Mouse (Mus musculus): ENCODE results near the gene Rrh. TPM values are rescaled to one million over a fixed set of nuclear protein-coding genes. Genes with fewer than 3 reads are reported as not detected.

Rrh gene
- total and polyA plus RNA-seq, 2 experiments from 2014 or later = 0.11 TPM; not detected in 1

DNA sequence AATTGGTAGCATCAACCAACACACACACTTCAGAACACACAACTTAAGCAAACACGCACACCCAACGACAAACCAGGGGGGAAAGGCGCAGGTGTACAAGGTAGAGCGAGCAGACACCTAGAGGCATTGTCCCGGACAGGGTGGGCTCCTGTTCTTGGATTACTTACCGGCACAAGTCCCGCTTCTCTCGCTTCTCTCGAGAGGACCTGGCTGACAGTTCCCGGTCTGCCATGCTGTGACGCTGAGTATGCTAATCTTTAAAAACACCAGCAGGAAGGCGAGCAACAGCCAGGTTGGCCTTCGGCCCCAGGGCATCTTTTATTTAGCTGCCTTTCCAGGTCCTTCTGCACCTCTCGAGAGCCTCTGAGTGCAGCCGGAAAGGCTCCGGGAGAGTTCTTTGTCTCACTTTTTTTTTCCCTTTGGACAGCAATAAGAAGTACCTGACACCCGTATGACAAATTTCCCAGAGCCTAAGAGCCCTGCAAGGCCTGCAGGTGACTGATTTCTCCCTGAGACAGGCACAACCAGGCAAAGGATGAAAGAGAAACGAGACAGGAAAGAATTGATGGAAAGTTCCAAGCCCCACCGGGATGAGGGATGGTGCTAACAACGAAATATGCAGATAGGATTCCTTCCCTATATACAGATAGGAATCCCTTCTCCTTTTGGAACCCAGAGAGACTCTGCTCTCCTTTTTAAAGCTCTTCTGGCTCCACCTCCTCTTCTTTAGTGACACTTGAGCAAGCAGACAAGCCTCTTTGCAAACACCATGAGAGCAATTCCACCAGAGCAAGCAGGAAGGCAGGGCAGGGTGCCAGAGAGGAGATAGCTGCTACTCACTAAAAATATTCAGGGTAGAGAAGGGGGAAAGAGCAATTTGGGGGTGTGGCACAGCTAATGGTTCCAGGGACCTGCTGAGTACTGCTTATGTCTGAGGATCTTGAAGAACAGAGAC, 67.5 kb downstream of the Rrh start, which contains the start of gene Egf:
TSS of gene Egf (minus strand) at position 667 of the 955 bp plus-strand sequence.
- Histone ChIP-seq H3K27me3 (ENCODE audit: control insufficient read depth, insufficient read depth, low read length) (0 out of 2 replicates have a peak, but pooled peaks cover 4% of the 10 kb centered on the region), H3K9me3 (replicated peaks; ENCODE audit: control insufficient read depth, low read length) (0 out of 2 replicates have a peak, but pooled peaks cover 6% of the 10 kb centered on the region), H3K4me2 (ENCODE audit: low read depth, low read length) (peak within 1 kb of the TSS; percentile 66), H3K36me3 (replicated peaks; ENCODE audit: control insufficient read depth, insufficient read depth, low read length) (no peaks in the 10 kb centered on the region), H3K27ac (ENCODE audit: low read depth) (peak within 1 kb of the TSS; percentile 30; the same call in 1 of the 2 replicates), H3K4me3 (ENCODE audit: low read depth, low read length) (peak within 1 kb of the TSS; percentile 45), H3K4me1 (ENCODE audit: control insufficient read depth, insufficient read depth) (0 out of 2 replicates have a peak, but pooled peaks cover 4% of the 10 kb centered on the region), H3K9ac (replicated peaks; ENCODE audit: low read depth, low read length) (peak within 1 kb of the TSS; percentile 40; the same call in 1 of the 2 replicates)
- peak; percentile 57 for DNase-seq (ENCODE audit: low spot score)
- TF ChIP-seq CTCF (IDR thresholded peaks at IDR 0.05; ENCODE audit: low read depth) (no peak), EP300 (IDR thresholded peaks at IDR 0.05; ENCODE audit: low read depth) (no peak)
- 11% methylated on average over 20 of the region's 20 CpGs for WGBS
- ATAC-seq (ENCODE audit: insufficient read depth, low read depth) = peak; percentile 72

Other genes starting within 250 kb of the Rrh start
- gene Egf, start 67.3 kb downstream of the Rrh start, total RNA-seq (2014; rRNA removed; ENCODE audit: low replicate concordance) = 2.6 and 12.4 TPM in 2 replicates
- gene Egf, start 67.3 kb downstream of the Rrh start, polyA plus RNA-seq (2015; fragmentation: Nextera tagmentation; extraction: Ambion mirVana) = 1.9 and 2.4 TPM in 2 replicates
- gene Lrit3, start 18.6 kb downstream of the Rrh start, total RNA-seq (2014; rRNA removed; ENCODE audit: low replicate concordance) = not detected in 2 replicates
- gene Lrit3, start 18.6 kb downstream of the Rrh start, polyA plus RNA-seq (2015; fragmentation: Nextera tagmentation; extraction: Ambion mirVana) = not detected in 2 replicates
- gene Gar1, start 8.8 kb upstream of the Rrh start, total RNA-seq (2014; rRNA removed; ENCODE audit: low replicate concordance) = 0.11 and 0.85 TPM in 2 replicates
- 14.7 and 15.6 TPM in 2 replicates for gene Gar1, start 8.8 kb upstream of the Rrh start, polyA plus RNA-seq (2015; fragmentation: Nextera tagmentation; extraction: Ambion mirVana)
- gene Cfi, start 13.3 kb upstream of the Rrh start, total RNA-seq (2014; rRNA removed; ENCODE audit: low replicate concordance) = 0.27 and 2.4 TPM in 2 replicates
- gene Cfi, start 13.3 kb upstream of the Rrh start, polyA plus RNA-seq (2015; fragmentation: Nextera tagmentation; extraction: Ambion mirVana) = 1.0 TPM in 2 replicates
- 48.7 and 52.2 TPM in 2 replicates for gene Pla2g12a, start 56.0 kb upstream of the Rrh start, total RNA-seq (2014; rRNA removed; ENCODE audit: low replicate concordance)
- gene Pla2g12a, start 56.0 kb upstream of the Rrh start, polyA plus RNA-seq (2015; fragmentation: Nextera tagmentation; extraction: Ambion mirVana) = 44.1 and 50.2 TPM in 2 replicates
- 17.2 and 20.8 TPM in 2 replicates for gene Casp6, start 78.8 kb upstream of the Rrh start, total RNA-seq (2014; rRNA removed; ENCODE audit: low replicate concordance)
- gene Casp6, start 78.8 kb upstream of the Rrh start, polyA plus RNA-seq (2015; fragmentation: Nextera tagmentation; extraction: Ambion mirVana) = 48.7 and 55.0 TPM in 2 replicates
- gene Mcub, start 147.6 kb upstream of the Rrh start, total RNA-seq (2014; rRNA removed; ENCODE audit: low replicate concordance) = 4.3 TPM in 1 of 2 replicates, not detected in the other
- 2.8 TPM in 2 replicates for gene Mcub, start 147.6 kb upstream of the Rrh start, polyA plus RNA-seq (2015; fragmentation: Nextera tagmentation; extraction: Ambion mirVana)
- gene Sec24b, start 239.0 kb upstream of the Rrh start, total RNA-seq (2014; rRNA removed; ENCODE audit: low replicate concordance) = 22.7 and 57.0 TPM in 2 replicates
- 12.9 TPM in 2 replicates for gene Sec24b, start 239.0 kb upstream of the Rrh start, polyA plus RNA-seq (2015; fragmentation: Nextera tagmentation; extraction: Ambion mirVana)

All from heart, postnatal 0 days (tissue).